Mouse (Mus musculus) ES-E14 (cell line): ENCODE results near the gene Camk2b.

Experiments used
- CHD2 ChIP-seq: IDR thresholded peaks from 2 replicates; pipeline ENCODE4 v1.6.1; 2014; ENCODE audit warnings: mild to moderate bottlenecking, low read depth, low read length, inconsistent platforms
- HCFC1 ChIP-seq: IDR thresholded peaks from 2 replicates; pipeline ENCODE4 v1.6.1; 2012; ENCODE audit warnings: low read length, inconsistent platforms, borderline replicate concordance; ENCODE audit not compliant: insufficient read depth
- MAFK ChIP-seq: IDR thresholded peaks from 2 replicates; pipeline ENCODE4 v1.6.1; 2014; ENCODE audit warnings: mild to moderate bottlenecking, low read depth, low read length, inconsistent platforms; ENCODE audit not compliant: insufficient read depth
- ZC3H11A ChIP-seq: IDR thresholded peaks from 2 replicates; pipeline ENCODE4 v1.6.1; 2012; ENCODE audit warnings: low read depth, mild to moderate bottlenecking, inconsistent platforms, low read length, borderline replicate concordance
- ZNF384 ChIP-seq: IDR thresholded peaks from 2 replicates; pipeline ENCODE4 v1.6.1; 2012; ENCODE audit warnings: low read depth, low read length, inconsistent platforms

GRCm38 (mm10) chr11:5954435-5954834, 111.7 kb downstream of the Camk2b start:
- TF ChIP-seq ZNF384: no peak
- no peak for TF ChIP-seq HCFC1
- no peak for TF ChIP-seq CHD2
- no peak for TF ChIP-seq ZC3H11A
- no peak for TF ChIP-seq MAFK
